Comparison of ENCODE assay signal across 8 mouse cellular contexts in genomic region chr14:105232421-105232820, GRCm38 (mm10). TPM values are rescaled to one million over a fixed set of nuclear protein-coding genes. Genes with fewer than 3 reads are reported as not detected.
DNase-seq lines count a peak whose midpoint lies in the region; ATAC-seq lines count a peak whose summit lies in the region.

No protein-coding gene starts in this region.

- peak; percentile 4 to 16 for DNase-seq in heart, postnatal 14 days
- DNase-seq in heart, adult 8-10 months (ENCODE audit: low spot score) = no peak
- DNase-seq in CD4-positive helper T cell, adult 2 months (ENCODE audit: low read depth, low spot score) = peak; percentile 63
- peak; percentile 31 for DNase-seq in embryo, embryonic 9.5 days (ENCODE audit: extremely low spot score)
- DNase-seq in left cerebral cortex, postnatal 14 days (ENCODE audit: low spot score in 2 of 2) = peak; percentile 34 to 47
- peak; percentile 2 for DNase-seq in retina, postnatal 7 days (ENCODE audit: low read depth, low spot score)
- no peak for DNase-seq in ovary, postnatal 10 days (ENCODE audit: low spot score)

- peak; percentile 95 for ATAC-seq in activated CD4-positive, CD25-positive, alpha-beta regulatory T cell, adult 4 months

- intact Hi-C loops in heart, postnatal 14 days (cut with DNase I) = loop anchor here (5.0 kb wide), 1 partner anchor 65 kb away; no protein-coding TSS in a partner anchor
- intact Hi-C loops in left cerebral cortex, postnatal 14 days (cut with DNase I) = loop anchor here (2.0 kb wide), 1 partner anchor 64 kb away; no protein-coding TSS in a partner anchor

RNA-seq across cellular contexts. Expression of gene Ndfip2, which starts 26.0 kb away (rescaled TPM):
- total RNA-seq in heart, postnatal 14 days (2021) = 10 to 100 TPM; 20.9 to 21.8 TPM
- total RNA-seq in heart, adult 8-10 months (2022) = 10 to 100 TPM; 14.2 to 15.8 (median 15.3) TPM
- 10 to 100 TPM; 45.1 to 51.6 TPM for polyA plus RNA-seq in activated CD4-positive, CD25-positive, alpha-beta regulatory T cell, adult 4 months (2017; shearing (Covaris generic))
- total RNA-seq in left cerebral cortex, postnatal 14 days (2021) = 100 to 1,000 TPM; 129 to 134 TPM

RNA-seq across cellular contexts. Expression of gene Rbm26, which starts 55.3 kb away (rescaled TPM):
- total RNA-seq in heart, postnatal 14 days (2021) = 10 to 100 TPM; 24.0 to 25.4 TPM
- 10 to 100 TPM; 17.0 to 21.2 (median 17.5) TPM for total RNA-seq in heart, adult 8-10 months (2022)
- polyA plus RNA-seq in activated CD4-positive, CD25-positive, alpha-beta regulatory T cell, adult 4 months (2017; shearing (Covaris generic)) = 10 to 100 TPM; 36.3 to 44.9 TPM
- total RNA-seq in left cerebral cortex, postnatal 14 days (2021) = 10 to 100 TPM; 62.2 to 67.9 TPM

Comparison
In these comparisons a context has a peak if more than half of its experiments do, and no peak if none do; other contexts are left out.
1. DNase-seq: peak in heart, postnatal 14 days (2 of 2), CD4-positive helper T cell, adult 2 months (single experiment), embryo, embryonic 9.5 days (single experiment), left cerebral cortex, postnatal 14 days (2 of 2) and retina, postnatal 7 days (single experiment); none in heart, adult 8-10 months (single experiment) and ovary, postnatal 10 days (single experiment).
2. RNA of gene Ndfip2, which starts 26.0 kb away (total RNA-seq): 129 to 134 TPM in left cerebral cortex, postnatal 14 days; 20.9 to 21.8 TPM in heart, postnatal 14 days and 14.2 to 15.8 TPM in heart, adult 8-10 months; every median in the first group is over 4 times any median in the second.